Mouse (Mus musculus) right cerebral cortex, postnatal 36 days (tissue): Measurements from ENCODE around the gene Kcng4.

Source experiments
- DNase-seq, 2 experiments: peaks; one replicate each; pipeline ENCODE4 v3.0.0; 2022; ENCODE audit warnings: low spot score in 2 of 2, mixed read lengths in 1 of 2

Gene Kcng4

DNA sequence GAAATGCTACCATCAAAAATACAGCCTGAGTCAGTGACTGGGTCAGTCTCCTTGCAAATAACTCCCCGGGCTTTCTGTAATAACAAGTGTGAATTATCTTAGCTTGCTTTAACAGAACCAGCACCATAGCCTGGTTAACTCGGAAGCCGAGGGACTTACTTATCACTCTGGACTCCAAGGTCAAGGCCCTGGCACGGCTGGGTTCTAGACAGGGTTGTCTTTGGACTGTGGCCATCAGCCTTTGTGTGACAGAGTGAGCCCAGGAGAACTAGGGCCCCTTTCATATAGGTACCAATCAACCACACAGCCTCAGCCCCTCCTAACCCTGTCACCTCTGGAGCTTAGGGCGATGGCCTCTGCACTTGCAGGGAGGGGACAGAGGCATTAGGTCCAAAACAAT lies 5.6 kb upstream of the Kcng4 start:
- no peak for DNase-seq

DNA sequence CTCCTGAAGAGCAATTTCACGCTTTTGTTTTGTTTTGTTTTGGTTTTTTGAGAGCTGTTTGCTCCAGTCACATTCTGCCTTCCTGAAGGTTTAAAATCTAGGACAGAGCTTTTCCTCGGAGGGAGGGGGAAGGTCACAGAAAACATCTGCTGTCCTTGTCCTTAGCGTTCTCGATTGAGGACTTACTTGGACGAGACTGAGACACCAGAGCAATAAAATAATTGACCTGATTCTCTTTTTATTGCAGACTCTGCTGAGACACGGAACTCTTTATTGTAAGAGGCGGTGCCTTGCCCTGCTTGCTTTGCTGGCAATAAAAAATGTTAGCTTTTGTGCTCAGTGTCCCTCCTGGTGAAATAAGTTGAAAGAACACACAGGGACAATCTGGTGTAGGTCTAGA lies 4.3 kb upstream of the Kcng4 start:
- no peak for DNase-seq

DNA sequence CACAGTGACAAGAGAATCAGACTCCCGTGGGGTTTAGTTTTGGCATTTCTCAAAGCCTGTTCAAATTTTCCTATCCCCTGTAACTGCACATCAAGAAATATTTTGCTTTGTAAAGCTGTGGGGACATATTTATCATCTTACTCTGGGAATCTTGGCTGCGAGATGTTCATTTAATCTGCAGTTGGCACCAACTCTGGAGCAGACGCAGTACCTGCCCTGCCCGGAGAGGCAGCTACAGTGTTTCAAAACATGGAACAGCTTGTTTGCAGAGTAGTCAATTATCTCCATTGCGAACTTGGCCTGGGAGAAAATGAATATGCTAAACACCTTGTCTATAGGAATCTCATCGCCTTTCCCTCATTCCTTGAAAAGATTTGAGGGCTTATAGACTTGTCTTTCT lies 2.8 kb upstream of the Kcng4 start:
- DNase-seq: no peak

DNA sequence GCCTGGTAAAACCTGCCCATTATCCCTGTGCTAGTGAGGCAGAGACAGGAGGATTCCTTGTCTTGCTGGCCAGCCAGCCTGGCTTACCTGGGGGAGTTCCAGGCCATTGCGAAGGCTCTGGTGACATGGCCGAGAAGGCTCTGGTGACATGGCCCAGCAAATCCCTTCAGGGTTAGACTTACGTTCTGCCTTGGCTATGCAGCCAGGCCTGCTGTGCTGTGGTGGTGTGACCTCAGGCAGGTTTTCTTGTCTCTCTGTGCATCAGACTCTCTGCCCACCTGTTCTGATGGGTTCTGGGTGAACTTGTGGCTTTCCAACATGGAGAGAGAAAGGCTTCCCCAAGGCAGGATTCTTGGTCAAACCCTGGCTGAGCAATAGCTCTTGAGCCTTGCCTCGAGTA lies 1.9 kb upstream of the Kcng4 start:
- DNase-seq: no peak

DNA sequence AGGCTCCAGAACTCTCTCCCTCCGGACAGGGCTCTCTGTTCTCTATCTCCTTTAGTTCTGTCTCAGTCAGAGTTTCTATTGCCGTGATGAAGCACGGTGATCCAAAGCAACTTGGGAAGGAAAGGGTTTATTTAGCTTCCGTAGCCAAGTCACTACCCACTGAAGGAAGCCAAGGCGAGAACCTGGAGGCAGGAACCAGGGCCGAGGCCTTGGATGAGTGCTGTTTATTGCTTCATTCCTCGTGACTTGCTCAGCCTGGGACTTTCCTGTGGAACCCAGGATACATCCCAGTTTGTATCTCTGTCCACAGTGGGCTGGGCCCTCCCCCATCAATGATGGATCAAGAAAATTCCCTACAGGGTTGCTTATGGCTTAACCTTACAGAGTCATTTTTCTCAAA lies 1.3 kb upstream of the Kcng4 start:
- DNase-seq: no peak

DNA sequence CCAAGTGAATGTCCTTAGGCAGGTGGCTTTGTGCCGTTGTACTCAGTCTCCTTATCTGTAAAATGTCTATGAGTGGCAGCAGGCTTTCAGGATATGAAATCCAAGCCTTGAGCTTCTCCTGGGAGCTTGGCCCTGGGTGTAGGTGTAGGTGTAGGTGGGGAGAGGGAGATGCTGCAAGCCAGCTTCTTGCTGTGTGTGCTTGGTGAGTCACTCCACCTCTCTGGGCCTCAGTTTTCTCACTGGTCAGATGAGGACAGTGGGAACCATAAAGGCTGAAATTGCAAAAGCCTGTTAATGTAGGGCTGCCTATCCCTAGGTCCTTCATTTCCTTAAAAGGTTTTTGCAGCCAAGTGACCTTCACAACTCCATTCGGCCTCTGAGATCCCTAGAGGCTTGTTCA lies 478 bp upstream of the Kcng4 start:
- no peak for DNase-seq

DNA sequence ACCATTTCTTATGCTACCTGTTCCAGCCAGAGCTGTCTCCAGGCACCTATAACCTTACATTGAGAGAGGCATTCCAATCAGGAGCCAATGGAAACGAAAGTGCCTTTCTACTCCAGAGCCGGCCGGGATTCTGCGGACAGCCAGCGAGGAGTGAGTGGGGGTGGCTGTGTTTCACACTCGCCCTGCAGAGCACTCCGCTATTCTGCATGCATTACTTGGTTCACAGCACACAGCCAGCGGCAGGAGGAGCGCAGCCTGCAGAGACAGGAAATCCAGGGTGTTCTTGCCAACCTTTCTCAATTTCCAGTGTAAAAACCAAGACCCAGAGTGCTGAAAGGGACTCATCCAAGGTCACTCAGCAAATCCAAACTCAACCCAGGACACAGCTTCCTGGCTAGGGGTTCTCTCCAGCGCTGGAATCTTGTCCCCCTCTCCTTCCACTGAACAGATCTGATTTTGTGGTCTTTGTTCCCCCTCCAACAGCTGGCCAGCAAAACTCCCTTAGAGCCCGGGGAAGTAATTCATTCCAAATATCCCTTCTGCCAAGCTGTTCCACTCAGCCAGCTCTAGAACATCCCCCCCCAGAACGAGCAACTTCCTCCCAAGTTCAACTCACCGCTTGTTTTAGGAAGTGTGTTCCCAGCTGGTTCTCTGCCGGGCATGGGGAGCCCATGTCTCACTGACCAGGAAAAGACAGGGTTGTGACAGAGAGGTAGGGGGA lies 704 bp downstream of the Kcng4 start:
- DNase-seq: peak in 1 of 2 experiments; percentile 9

DNA sequence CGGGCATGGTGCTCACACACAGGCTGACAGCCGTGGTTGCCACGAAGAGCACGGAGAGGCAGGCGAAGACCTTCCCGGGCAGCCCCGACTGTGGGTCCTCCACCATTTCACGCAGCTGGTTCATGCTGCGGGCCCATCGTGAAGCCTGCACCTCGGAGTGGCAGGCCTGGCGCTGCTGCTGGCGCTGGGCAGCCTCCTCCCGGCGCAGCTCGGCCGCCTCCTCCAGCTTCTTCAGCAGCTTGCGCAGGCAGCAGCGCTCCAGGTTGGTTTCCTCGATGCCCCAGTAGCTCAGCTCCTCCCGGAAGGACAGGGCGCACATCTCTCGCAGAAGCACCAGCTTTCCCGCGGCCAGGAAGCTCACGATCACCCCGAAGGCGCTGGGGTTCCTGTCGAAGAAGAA lies 2.6 kb downstream of the Kcng4 start:
- DNase-seq: no peak

DNA sequence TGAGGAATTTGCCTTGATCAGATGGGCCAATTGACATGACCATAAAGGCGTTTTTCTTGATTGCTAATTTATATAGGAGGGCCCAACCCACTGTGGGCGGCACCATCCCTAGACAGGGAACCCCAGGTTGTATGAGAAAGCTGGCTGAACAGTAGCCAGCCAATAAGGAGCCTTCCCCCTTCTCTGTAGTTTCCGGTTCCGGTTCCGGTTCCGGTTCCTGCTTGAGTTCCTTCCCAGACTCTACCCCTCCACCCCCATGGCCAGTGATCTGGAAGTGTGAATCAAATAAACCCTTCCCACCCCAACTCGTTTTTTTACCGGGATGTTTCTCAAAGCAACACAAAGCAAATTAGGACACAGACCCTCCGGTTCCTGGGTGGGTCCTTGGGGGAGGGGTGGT lies 3.2 kb downstream of the Kcng4 start:
- DNase-seq: no peak

DNA sequence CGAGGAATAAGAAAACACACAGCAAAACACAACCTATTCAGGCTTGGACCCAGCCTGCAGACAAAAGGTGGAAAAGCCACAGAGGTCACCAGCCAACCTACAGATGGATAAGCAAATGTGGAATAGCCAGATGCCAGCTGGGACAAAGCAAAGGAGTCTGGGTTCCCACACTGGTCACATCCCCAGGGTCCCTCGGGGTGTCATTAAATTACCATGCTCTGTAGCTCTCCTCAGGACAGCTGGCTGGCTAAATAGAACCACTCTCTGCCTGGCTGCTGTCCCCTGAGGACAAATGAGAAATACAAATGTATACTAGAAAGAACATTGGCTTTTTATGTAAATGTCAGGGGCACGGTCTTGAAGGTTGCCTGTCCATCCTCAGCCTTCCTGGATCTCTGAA lies 4.6 kb downstream of the Kcng4 start:
- DNase-seq: no peak

DNA sequence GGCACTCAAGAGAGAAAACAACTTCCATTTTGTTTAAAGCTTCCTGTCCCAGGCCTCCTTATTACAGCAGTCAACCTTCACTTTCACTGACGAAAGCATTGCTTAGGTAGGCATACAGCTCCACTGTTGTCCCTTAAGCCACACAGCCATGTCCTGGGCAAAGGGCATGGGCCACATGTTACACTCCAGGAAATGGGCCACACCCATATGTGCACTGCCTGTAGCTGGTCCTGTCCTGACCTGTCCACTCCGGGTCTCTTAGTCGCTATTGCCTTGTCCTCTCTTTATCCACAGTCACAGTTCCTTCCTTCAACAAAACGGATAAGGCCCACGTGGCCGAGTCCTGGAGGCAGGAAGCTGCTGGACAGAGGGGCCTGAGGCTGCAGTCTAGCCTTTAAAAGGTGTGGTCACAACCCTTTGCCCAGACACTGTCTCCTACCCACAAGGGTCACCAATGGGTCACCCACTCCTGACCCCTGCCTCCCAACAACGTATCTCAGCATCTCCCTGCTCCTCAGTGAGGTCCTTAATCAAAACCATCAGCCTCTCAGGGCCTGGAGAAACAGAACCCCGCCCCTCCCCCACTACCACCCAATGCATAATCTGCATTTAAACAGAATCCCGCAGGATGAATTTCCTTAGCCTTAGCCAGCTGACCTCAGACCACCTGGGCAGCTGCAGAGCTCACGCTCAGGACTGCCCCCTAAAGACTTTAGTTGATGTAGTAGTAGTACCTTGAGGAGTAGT lies 7.7 kb downstream of the Kcng4 start:
- no peak for DNase-seq

DNA sequence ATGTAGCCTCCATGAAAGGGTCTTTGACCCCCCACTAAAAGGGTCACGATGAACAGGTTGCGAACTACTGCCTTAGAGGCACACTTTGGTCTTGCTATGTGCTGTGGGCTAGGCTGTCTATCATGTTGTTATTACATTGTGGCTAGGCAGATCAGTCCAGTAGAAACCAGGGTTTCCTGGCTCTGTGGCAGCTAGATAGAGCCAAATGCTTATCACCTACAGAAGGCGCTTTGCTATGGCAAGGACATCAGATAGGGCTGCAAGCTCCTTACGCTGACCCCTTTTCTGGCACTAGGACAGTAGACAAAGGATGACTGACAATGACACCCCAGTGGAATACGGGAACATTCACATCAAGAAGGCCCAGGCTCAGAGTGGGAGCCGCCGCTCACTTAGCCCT lies 8.3 kb downstream of the Kcng4 start:
- DNase-seq: no peak

DNA sequence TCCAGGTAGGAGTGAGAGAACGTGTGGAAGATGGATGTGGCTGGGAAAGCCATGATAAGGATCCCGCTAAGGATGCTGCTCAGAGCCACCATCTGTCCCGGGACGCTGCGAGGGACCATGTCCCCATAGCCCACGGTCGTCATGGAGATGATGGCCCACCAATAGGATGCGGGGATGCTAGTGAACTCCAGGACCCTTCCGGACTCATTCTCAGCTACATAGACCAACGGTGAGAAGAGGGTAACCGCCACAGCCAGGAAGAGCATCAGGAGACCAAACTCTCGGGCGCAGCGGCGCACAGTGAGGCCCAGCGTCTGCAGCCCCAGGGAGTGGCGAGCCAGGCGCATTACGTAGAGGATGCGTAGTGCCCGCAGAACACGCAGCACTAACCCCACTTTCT lies 9.7 kb downstream of the Kcng4 start:
- no peak for DNase-seq

DNA sequence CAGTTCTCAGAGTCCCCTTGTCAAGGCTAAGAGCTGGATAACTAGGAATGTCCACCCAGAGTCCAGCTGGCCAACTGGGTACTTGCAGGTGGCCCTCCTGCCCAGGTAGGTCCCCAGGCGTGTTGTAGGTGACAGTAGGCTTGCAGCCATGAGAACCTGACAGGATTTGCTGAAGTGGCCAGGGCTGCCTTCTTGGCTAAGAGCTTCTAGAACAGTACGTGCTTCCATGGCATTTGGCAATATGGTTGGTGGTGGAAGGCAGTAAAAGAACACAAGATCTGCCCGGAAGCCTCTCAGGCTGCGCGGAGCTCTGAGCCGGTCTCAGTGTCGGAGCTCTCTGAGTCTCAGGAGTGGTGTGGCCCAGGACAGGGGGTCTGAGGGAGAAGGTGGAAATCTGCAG lies 10.6 kb downstream of the Kcng4 start:
- no peak for DNase-seq

DNA sequence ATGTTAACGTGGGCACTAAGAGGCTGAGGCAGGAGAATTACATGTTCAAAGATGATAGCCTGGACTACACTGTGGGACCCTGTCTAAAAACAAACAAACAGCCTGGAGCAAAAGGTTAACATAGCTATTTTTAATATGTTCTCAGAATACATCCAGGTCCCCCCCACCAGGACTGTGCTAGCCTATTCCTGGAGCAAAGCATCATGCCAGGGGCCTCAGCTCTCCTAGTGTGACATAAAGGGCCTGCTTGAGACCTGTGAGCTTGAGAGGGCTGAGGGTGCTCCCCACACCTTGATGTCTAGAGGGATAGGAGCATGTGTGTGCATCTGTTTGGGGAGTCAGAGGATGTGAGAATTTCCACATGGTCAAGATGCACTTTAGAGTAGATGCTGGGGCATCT lies 11.7 kb downstream of the Kcng4 start:
- DNase-seq: no peak

DNA sequence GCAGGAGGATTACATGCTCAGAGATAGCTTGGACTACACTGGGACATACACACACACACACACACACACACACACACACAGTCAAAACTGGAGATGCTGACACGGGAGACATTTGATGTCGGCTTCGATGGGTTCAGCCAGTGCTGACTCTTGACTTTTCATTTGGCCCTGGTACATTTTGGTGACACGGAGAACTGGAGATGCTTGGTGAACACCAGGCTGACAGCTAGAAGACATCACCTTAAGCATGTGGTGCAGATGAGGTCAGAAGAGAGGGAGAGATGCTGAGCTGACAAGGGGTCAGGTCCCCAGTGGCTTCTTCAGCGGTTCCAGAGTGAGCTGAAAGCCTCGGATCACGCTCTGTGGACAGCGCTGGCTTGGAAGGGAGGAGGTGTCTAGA lies 12.4 kb downstream of the Kcng4 start:
- no peak for DNase-seq

DNA sequence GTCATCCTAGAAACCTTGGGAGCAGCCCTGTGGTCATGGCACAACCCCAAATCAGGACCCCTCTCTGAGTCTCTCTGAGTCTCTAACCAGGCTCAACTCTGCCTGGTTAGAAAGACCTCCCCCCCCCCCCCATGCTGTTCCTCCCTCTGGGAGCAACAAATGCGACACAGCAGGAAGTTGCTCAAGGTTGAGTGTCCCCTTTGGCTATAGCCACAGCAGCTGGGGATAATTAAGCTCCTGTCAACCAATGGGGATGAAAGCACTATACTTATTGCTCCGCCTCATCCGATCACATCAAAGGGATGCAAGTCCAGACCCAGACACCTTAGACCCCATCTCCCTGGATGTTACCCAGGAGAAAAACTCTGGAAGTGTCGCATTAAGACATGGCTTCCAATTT lies 12.9 kb downstream of the Kcng4 start:
- no peak for DNase-seq

DNA sequence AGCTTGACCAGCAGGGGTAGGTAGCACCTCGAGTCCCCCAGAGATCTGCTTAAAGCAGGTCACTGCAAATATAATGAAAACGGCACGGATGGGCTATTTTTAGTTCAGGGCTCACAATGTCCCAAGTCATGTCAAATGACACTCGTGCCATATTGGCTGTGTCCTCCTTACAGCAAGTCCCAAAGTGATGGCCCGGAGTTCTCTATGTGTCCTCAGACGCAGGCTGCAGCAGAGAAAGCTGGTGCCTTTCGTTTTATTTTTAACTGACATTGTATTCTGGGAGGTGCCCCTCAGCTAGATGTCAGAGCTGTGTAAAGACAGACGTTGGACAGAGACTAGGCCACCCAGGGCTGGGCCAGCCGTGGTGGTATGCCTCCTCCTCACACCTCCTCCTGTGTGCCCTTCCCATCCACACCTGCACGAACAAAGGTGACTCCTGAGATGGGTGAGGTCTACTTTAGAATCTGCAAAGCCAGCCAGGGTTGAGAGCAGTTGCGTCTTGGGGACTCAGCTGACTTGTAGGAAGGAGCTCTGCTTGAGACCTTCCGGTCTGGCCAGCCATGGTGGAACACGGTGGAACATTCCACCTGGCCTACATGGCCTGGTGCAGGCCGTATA lies 14.5 kb downstream of the Kcng4 start:
- no peak for DNase-seq

DNA sequence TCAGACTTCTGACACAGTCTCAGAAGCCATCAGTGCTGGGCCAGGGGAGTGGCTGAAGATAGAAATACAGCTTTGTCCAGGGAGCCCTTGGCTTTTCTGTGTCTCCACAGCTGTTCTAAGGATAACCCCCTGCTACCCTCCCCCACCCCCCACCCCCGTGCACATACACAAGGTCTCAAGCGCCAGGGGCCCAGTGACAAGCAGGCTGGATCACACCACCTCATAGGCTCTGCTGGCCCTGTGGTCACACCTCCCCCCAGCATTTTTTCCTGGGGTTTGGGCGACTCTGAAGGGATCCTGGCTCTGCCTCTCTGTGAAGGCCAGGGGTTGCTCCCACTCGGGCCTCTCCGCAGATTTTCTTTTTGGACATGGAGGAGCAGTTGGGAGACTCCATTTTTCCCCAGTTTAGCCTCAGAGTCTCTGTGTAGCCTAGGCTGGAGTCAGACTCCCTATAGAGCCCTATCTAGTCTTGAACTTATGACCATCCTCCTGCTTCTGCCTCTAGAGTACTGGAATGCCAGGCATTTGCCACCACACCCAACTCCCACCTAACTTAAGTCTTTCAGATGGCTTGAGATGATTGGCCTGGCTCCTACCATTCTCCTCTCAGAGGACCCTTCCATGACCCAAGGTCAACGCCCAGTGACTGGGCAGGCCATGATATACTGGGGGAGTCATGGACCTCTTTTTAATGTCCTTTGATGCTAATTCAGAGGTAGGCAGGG lies 15.2 kb downstream of the Kcng4 start:
- DNase-seq: no peak

DNA sequence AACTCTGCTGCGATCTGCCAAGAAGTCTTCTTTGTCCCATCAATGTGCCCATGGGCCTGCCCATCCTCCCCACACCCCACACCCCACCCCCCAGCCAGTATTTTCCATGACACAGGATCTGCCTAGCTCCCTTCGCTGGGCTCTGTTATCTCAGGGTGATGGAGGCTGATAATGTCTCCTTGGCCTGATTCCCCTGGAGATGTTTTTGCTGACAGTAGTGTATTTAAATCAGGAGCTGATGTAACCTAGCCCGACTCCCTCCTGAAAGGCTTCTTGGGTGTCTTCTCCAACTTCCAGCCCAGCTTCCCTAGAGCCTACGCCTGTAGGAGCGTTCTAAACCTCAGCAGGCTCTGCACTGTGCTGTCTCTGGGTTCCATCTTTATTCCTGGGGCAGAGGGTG lies 16.6 kb downstream of the Kcng4 start:
- DNase-seq: no peak

DNA sequence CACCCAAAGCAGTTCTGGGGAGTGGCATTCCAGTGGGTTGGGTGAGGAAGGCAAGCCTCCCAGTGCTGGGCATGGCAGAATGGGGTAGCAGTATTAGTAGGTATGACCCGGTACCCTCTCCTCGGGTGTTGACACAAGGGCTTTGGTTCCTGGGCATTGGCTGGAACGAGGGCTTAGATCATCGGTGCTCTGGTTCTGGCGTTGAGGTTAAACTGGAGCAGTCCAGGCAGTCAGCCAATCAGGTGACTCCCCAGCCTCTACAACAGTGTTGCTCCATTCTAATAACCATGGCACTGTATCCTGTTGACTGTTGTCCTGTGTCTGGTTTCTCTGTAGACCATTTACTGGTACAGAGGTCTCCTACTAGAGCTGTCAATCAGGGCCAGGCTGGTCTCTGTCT lies 17.9 kb downstream of the Kcng4 start:
- DNase-seq: no peak

DNA sequence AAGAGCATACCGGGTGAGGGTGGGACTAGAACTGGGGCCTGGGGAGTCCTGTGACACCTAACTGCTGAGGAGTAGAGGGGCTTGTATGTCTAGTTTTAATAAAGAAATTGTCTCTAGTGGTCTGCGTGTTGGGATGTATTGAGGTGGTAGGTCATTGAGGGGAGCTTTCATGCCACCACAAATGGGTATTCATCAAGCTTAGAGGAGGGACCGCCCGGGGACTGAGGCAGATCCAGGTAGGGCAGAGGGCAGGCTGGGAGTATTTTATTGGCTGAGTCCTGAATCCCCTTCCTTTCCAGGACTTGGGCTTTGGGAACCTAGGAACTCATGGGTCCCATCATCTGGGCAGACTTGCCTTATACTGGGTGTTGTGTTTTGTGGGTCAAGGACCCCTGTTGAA lies 18.7 kb downstream of the Kcng4 start:
- DNase-seq: no peak

DNA sequence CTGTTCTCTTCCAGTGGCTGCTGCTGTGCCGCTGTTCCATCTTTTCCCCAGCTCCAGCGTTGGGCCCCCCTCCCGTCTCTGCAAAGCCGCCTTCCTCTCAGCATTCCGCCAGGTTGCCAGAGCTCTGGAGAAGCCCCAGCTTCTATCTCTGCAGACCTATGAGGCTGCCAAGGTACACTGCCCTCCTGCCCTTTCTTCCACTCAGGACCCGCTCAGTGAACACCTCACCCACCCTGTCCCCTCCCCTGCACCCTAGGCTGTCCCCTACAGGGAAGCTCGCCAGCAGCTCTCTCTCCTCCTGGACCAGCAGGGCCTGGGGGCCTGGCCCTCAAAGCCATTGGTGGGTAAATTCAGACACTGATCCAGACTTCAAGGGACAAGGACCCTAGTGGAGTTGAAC lies 19.1 kb downstream of the Kcng4 start:
- DNase-seq: no peak
